Mouse (Mus musculus): ENCODE measurements around the gene Fubp1.

- no peak for TF ChIP-seq CTCF (IDR thresholded peaks at IDR 0.05; ENCODE audit: borderline replicate concordance, insufficient read depth, low read length)
- TF ChIP-seq POLR2A (IDR thresholded peaks at IDR 0.05; ENCODE audit: low read depth, low read length) = no peak
Measured at GRCm38 (mm10) chr3:152239592-152239991, 29.4 kb downstream of the Fubp1 start.
